Mouse (Mus musculus): ENCODE data around the gene Tmco5. TPM values are rescaled to one million over a fixed set of nuclear protein-coding genes. Genes with fewer than 3 reads are reported as not detected.
A peak's percentile ranks its signal among the peaks of the same experiment; 100 is the strongest.

The Tmco5 gene
- polyA plus RNA-seq (2012; rRNA removed): 0.39 TPM in 1 of 2 replicates, not detected in the other

DNA sequence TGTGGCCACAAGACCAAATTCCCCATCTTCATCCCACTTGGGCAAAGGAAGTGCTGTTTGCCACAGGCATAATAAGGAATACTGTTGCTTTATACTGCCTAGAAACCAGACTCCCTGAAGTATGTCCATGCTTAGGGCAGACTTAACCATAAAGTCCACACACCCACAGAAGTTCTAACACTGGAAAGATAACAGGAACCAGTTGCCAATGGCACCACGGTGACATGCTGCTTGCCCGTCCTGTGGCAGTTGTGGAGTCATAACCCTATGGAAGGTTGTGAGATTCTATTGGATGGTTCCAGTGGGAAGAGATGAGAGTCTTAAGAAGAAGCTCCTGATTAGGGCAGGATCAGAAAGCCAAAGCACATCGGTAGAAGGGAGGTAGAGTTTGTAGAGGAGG is at the start of gene Tmco5:
Tmco5 (plus strand) TSS at position 301 of the 400 bp plus-strand sequence.
- DNase-seq (ENCODE audit: low read depth): no peak

DNA sequence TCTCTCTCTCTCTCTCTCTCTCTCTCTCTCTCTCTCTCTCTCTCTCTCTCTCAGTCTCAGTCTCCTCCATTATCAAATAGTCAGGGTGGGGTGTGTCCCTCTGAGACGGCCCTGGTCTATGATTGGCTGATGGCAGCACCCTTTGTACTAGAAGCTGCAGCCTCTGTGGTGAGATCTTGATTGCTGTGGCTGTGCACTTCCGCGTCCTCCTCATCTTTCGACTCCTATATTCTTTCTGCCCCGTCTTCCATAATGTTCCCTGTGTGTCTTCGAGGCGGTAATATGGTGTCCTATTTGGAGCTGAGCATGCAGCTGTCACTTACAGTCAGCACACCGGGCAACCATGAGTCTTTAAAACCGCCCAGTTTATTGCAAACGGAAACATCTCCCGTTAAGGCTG is 46.6 kb upstream of the Tmco5 start:
- no peak for DNase-seq (ENCODE audit: low read depth)

DNA sequence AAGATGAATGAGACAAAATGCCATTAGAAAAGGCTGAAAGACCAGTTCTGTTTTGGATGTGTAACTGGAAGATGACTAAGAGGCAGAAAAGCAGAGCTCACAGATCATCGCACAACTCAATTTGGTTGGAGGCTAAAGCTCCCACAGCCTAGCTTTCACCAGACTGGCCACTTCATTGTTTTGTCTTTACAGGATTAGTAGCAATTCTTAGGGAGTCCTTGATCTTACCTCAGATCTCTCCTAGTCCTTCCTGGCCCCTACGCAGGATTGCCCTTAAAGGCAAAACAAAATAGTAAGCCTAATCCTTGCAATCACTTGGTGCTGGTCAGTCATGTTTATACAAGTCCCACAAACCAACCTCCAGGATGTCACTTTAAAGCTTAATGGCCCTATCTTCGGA is 40.7 kb upstream of the Tmco5 start:
- DNase-seq (ENCODE audit: low read depth): peak; percentile 12

DNA sequence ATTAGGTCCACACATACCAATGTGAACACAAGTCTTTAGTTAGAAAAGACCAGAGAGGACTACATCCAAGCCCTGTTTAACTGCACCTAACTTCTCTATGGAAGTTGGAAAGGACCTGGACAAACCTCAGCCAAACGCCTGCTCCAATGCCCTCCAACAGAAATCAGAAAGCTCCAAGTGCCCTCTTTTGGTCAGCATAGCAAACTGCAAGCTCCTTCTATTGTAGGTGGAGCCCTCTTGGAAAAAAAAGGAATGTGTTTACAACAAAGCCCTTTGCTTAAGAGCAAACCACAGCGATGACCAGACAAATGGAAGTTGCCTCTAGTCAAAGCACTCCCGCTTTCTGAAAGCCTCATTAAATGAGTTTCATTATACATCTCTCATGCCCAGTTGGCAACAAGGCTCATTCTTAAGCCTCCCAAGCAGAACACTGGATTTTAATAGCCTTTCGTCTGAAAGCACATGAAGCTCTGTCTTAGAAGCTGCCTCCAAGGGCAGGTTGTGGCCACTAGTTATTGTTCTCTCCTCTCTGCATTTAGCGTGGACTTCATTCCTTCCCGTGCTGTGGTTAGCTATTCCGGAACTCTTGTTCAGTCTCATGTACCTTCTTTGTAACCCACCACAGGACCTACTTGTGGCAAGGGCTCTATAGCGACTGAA is 39.8 kb upstream of the Tmco5 start:
- DNase-seq (ENCODE audit: low read depth): peak; percentile 2

DNA sequence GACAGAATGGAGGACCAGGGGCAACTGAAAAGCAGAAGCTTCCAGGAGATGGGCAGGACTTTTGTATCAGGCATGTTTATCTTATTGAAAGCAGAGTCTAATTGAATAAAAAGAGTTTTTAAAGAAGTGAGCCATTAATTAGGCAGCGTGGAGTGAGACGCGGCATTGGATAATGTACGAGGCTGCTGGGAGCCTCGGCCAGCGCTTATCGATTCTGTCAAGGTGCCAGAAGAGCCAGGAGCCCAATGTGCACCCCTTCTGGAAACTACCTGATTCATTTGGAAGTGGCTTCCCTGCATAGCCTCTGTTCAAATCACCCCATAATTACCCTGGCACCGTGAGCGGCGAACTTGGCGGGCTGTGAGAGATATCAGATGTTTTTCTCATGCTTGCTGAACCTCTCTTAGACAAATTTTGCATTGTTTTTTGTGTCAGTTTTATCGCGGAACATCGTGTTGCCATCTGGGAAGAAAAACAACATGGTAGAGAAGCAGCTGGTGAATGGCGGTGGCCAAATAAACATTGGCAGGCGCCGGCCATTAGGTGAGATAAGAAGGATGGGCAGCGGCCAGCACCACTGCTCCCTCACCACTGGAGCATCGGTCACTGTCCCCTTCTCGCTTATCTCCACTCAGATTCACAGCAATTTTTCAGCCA is 28.4 kb upstream of the Tmco5 start:
- DNase-seq (ENCODE audit: low read depth): no peak

DNA sequence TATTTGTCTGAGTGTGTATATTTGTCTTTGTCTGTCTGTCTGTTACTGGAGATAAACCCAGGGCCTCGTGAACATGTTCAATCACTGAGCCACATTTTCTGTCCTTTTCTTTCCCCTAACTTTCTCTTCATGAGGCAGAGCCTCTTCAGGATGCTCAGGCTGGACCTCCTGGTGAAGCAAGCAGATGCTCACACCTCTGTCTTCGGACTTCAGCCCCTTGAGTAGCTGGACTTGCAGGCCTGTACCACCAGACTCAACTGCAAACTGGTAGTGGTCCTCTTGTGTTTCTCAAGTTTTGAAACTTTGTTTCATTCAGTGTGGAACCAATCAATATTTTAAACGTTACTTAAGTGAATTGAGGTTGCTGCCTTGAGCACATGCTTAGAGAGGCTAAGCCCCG is 27.1 kb upstream of the Tmco5 start:
- DNase-seq (ENCODE audit: low read depth): no peak

DNA sequence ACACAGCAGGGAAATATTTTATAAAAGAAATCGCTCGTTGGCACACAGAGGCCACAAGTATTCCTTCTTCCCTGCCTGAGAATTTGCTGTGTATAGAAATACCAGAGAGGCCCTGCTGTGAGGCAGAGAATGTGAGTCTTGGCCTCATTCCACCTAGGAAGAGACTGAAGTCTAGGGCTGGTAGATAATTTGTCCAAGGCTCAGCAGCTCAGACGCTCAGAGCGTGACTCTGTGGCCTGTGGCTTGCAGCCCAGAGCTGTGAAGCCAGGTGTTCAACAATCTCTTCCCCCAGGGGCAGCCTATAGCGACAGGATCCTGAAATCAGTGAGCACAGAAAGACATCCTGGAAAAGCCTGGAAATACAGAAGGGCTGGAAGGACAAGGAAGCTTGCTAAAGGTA is 26.2 kb upstream of the Tmco5 start:
- DNase-seq (ENCODE audit: low read depth): no peak

DNA sequence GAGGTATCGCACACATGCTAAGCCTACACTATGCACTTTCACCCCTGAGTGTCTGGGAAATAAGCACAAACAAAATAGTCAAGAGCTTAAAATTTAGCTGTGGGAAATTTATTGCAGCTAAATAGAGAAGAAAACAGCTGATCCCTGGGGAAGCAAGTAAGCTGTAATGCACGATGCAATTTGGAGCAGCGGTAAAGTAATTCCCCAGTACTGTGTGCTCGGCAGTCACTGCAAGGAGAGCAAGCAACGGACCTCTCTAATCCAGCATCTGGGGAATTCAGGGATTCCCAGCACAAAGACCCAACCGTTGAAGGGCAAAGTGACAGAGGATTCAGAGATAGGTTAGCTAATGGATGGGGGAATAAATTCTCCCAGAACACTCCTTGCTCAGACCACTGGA is 19.8 kb upstream of the Tmco5 start:
- no peak for DNase-seq (ENCODE audit: low read depth)

DNA sequence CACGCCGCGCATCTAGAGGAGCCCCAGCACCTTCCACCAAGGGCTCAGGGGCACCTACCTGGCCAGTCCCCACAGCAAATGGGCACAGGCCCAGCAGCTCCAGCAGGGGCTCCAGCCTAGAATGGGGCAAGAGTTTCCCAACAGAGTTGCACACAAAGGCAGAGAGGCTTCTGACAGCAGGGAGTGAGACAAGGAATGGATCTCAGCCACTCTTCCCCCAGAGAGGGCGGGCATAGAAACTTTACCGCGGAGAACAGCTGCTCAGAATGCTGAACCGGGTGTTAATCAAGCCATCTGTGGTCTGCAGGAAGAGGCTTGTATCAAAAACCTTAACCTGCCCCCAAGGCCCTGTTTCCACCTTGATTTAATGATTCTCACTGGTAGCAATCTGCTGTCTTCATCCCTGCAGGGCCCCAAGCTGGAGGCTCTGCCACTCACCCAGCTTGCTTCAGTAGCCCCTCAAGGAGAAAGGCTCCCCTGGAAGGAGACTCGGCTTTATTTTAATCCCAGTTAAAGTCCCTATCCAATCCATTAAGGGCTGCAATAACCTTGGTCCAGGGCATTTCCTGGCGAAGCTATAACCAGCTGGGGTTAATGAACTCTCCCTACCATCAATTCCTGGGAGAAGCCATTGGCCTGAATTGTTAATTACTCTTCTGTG is 1.4 kb upstream of the Tmco5 start:
- DNase-seq (ENCODE audit: low read depth): no peak

DNA sequence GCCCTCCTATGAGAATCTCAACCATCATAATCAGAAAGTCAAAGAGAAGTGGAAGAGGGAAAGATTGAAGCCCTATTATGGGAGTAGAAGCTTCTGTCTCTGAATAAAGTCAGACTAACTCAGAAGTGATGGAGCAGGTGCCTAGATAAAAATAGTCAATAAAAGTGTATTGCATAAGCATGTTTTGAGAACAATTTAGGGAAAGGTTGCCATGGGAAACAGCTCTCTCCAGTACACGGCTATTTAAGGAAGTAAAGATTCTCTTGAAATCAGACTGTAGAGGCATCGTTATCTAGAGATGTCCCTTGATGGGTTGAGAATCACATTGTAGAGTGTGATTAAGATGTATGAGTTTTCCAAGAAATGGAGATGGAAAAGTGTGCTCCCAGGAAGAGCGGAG is 1.2 kb downstream of the Tmco5 start:
- DNase-seq (ENCODE audit: low read depth): no peak

DNA sequence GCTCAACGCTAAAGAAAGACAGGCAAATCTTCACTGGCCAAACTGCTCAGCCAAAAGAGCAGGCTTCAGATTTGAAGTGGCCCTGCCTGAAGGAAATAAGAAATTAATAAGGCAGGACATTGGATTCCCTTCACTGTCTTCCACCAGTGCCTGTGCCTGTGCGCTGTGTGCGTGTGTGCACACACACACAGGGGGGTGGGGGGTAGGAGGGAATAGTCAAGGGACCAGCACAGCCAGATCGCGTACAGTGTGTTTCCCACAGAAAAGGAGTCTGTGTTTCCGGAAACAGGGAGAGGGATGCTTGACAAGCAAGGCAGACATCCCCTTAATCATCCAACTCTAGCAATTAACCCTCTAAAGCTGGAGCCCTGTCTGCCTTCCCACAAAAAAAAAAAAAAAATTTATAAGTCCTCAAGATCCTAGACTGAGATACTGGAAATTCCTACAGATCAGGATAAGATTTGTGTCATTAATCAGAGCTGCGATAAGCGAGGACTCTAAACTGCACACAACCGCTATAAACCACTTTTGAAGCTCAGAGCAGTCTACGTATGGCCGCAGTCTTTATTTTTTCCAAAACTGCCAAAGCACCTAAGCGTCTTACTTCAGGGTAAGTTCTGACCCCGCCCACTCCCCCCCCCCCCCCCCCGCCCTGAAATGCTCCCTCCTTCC is 15.0 kb downstream of the Tmco5 start:
- no peak for DNase-seq (ENCODE audit: low read depth)

DNA sequence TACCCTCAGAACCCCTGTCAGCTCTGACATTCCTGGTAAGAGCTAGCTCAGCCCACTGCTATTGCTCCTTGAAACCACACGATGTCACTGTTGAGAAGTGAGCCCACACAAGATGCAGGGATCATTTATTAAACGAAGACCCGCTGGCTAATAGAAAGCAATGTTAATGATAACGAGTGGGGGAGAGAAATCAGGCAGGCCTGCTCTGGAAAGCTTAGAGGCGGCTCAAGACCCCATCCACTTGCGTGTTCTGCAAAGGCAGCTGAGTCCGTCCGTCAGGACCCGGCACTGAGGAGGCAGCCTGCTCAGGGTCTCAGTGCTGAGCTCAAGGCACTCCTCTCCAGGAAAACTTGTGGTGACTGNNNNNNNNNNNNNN is 15.5 kb downstream of the Tmco5 start:
- no peak for DNase-seq (ENCODE audit: low read depth)

DNA sequence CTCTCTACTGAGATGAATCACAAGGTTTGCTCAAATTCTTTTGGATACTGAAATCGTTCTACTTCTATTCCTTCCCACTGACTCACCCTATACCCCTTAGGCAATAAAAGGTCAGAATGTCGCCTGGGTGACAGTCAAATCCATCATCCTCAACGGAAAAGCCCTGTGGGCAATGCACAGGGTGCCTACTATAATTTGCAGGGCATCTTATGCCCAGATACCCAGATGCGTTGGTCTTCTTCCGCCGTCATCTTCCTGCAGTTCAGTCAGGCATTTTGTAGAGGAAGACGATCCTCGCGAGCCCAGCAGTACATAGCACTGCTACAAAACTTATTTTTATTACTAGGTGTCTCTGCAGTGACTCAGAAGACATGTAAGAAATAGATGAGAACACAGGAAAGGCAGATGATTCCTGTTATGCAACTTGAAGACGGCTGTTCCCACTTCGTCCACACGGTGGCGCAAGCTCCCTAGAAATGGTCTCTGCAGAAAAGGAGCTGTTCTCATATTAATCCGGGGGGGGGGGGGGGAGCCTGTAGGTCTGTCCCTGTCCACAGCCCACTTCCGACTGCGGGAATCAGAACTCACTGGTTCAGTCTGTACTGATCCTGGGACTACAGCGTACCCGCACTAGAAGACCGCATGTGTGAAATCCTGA is 21.3 kb downstream of the Tmco5 start:
- no peak for DNase-seq (ENCODE audit: low read depth)

DNA sequence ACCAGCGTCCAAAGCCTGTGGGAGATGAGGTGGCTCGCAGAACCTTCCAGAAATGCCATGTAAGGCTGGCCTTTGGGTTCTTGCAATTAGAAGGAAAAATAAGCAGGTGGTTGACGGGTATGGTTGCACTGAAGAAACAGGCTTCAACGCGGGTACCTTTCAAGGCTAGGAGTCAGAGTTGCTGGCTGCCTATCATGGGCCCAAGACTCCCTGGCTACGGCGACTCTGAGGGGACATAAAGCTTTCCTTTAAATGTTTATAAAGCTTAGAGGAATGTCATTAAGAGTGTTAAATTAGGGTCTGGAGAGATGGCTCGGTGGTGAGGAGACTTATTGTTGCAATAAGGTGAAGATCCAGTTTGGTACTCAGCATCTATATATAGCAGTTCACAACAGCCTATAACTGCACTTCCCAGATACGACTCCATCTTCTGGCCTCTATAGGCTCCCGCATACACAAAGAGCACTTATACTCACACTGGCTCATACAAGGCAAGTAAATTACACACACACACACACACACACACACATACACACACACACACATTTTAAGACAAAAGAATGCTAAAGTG is 21.9 kb downstream of the Tmco5 start:
- no peak for DNase-seq (ENCODE audit: low read depth)

DNA sequence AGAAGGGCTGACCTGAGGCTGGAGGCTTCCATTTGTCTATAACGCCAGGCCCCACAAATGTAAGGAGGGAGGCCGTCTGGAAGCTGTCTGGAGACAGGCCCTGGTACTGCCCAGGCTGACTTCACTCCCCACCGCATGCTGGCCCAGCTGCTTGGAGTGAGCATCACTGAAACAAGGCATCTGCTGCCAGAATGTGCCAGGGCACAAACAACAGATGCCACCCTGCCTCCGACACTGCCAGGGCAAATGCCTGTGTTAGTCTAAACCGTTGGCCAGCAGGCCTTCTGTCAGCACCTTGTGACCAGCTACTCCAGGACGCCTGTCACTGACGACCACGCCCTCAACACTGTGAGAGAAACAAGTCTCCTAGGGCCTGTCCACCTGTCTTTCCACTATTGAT is 29.8 kb downstream of the Tmco5 start:
- DNase-seq (ENCODE audit: low read depth): no peak

DNA sequence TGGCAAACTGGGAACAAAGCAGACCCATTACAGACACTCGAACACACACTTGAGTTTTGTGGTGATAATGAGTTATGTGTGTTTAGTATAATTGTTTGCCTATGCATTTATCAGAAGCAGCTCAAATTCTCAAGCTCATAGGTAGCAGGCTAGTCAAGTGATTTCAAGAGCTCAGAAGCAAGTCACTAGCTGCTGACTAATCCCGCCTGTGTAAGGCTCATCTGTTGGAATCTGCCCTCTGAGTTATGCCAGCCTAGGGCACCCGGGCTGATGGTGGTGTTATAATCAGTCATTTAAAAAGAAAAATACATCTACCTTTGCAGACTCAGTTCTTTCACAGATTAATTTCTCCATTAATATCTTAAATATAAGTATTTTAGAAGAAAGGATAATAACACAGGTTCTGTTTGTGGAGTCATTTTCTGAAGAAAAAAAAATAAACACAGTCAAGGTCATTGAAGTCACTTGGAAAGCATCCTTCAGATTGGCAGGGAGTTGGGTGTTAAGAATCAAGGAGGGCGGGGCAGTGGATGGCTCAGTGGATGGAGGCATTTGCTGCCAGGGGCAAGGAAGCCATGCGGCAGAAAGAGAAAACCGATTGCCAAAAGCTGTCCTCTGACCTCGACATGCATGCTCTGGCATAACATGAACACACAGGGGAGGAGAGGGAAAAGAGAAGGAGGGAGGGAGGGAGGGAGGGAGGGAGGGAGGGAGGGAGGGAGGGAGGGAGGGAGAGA is 34.0 kb downstream of the Tmco5 start:
- DNase-seq (ENCODE audit: low read depth): no peak

DNA sequence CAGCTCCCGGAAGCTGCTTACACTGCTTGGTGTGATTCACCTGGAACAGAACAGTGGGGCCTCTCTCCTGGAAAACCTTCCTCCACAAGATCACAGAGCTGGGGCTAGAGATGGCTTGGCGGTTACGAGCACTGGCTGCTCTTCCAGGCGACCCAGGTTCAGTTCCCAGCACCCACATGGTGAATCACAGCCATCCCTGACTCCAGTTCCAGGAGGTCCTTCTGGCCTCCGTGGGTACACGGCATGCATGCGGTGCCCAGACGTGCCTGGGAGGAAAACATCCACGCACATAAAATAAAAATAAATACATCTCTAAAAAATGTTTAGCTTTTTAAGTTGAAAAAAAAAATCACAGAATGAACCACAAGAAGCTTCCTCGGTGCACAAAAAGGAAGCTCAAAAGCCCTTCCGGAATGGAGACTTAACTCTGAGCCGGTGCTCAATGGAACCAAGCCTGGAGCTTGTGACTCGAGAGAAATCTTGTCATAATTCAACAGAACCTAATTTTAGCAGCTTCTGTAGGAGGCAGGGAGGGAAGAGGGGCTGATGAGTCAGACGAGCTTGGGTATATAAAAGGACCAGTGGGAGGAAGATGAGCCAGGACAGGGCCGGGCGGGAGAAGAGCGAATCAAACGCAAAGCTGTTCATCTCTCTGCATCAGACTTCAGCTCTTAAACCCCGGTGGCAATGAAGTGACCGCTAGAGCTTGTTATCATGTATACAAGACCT is 35.4 kb downstream of the Tmco5 start:
- DNase-seq (ENCODE audit: low read depth): no peak

DNA sequence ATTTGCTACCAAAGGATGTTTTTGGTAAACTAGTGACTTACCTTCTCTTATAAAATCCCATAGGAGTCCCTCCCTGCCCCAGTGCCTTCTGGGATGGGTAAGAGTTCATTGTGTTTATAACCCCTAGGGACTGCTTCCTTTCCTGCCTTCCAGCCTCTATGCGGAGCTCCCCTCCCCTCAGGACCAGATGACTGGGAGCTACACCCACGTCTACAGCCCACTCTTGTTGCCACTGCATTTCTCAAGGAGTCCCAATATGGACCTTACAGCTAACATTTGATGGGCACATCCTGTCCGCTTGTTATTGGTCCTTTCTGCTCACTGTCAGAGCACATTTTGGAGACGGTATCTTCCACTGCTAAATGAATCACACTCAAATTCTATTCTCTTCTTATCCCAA is 36.1 kb downstream of the Tmco5 start:
- no peak for DNase-seq (ENCODE audit: low read depth)

DNA sequence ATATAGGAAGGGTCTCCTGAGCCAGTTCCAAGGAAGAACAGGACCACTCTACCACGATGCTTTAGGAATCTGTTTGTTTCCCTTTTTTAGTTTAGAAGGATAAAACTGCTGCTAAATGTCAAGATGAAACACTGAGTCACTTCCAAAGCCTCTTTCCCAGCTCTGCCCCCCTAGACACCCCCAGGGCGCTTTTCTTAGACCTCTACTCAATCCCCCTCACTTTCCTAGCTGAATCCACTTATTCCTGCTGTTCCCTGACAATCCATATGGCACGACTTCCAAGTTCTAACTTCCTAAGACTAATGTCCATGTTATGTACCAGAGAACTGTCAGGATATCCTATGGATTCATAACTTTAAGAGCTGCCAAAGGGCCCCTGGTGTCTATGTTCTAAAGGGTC is 40.1 kb downstream of the Tmco5 start:
- DNase-seq (ENCODE audit: low read depth): no peak

Measured in gonadal fat pad, adult 2 months (tissue).